Mouse (Mus musculus) lung, embryonic 14.5 days (tissue): Measurements from ENCODE around the gene Sbds. TPM values are rescaled to one million over a fixed set of nuclear protein-coding genes. Genes with fewer than 3 reads are reported as not detected.

Source experiments
- ATAC-seq: fragments of 200-750 bp; cut with Nextera tagmentation; 2 replicates; pipeline ENCODE4 v1.8.0; 2017; ENCODE audit warnings: mild to moderate bottlenecking, moderate TSS enrichment, moderate library complexity; ENCODE audit not compliant: insufficient read depth
- DNase-seq: peaks from one replicate; pipeline ENCODE4 v3.0.0-alpha.2; 2015
- H3K27ac ChIP-seq: fragments of 300-500 bp; sonication (generic); 2 replicates; pipeline ENCODE4 v1.5.1; 2014; ENCODE audit warnings: low read depth, mild to moderate bottlenecking, moderate library complexity
- H3K27me3 ChIP-seq: fragments of 300-500 bp; sonication (generic); 2 replicates; pipeline ENCODE4 v1.6.1; 2014; ENCODE audit warnings: low read length, control low read depth; ENCODE audit not compliant: insufficient read depth
- H3K36me3 ChIP-seq: fragments of 300-500 bp; sonication (generic); 2 replicates; pipeline ENCODE4 v1.6.1; 2014; ENCODE audit warnings: control low read depth; ENCODE audit not compliant: insufficient read depth
- H3K4me1 ChIP-seq: fragments of 300-500 bp; sonication (generic); 2 replicates; pipeline ENCODE4 v1.6.1; 2014; ENCODE audit warnings: antibody characterized with exemption, control low read depth; ENCODE audit not compliant: insufficient read depth
- H3K4me2 ChIP-seq: fragments of 300-500 bp; sonication (generic); 2 replicates; pipeline ENCODE4 v1.6.1; 2014; ENCODE audit warnings: mild to moderate bottlenecking
- H3K4me3 ChIP-seq: fragments of 300-500 bp; sonication (generic); 2 replicates; pipeline ENCODE4 v1.5.1; 2014; ENCODE audit warnings: low read depth, low read length
- H3K9ac ChIP-seq: fragments of 300-500 bp; sonication (generic); 2 replicates; pipeline ENCODE4 v1.6.1; 2014
- H3K9me3 ChIP-seq: fragments of 300-500 bp; sonication (generic); 2 replicates; pipeline ENCODE4 v1.6.1; 2016; ENCODE audit warnings: low read depth, low read length, control low read depth
- CTCF ChIP-seq: IDR thresholded peaks from 2 replicates; pipeline ENCODE4 v1.5.1; 2016; ENCODE audit warnings: antibody characterized with exemption, low read depth
- WGBS: fragments of 180-500 bp; shearing (Covaris S2); extraction: QIAGEN DNeasy Blood & Tissue Kit; methylation state at CpG from one replicate; pipeline ENCODE4 v1.1.7; 2014; 5-methylcytosine and 5-hydroxymethylcytosine counted together
- polyA plus RNA-seq: library from polyadenylated mRNA; unstranded; fragments of >200 nt; fragmentation: Nextera tagmentation; extraction: Ambion mirVana; gene quantifications from 2 replicates; pipeline ENCODE4 v1.2.1, GENCODE M21; 2014

Gene Sbds
- polyA plus RNA-seq, 1 experiment from 2014 or later = 50.7 TPM

GRCm38 (mm10) chr5:130203948-130204347 lies 51.4 kb downstream of the Sbds start:
- H3K4me1 ChIP-seq = no peaks in the 10 kb centered on the region
- no peak for TF ChIP-seq CTCF
- no peak overlapping the region for H3K27ac ChIP-seq
- H3K9me3 ChIP-seq = no peaks in the 10 kb centered on the region
- H3K4me3 ChIP-seq = no peak overlapping the region
- H3K9ac ChIP-seq = no peak overlapping the region
- DNase-seq = no peak
- ATAC-seq = no peak
- H3K36me3 ChIP-seq = peaks cover 43% of the 10 kb centered on the region
- H3K4me2 ChIP-seq = no peak overlapping the region
- WGBS = 76% methylated on average over 4 of the region's 4 CpGs
- H3K27me3 ChIP-seq = no peaks in the 10 kb centered on the region

- no peak for TF ChIP-seq CTCF
- Histone ChIP-seq H3K4me2 (no peak overlapping the region), H3K27me3 (no peaks in the 10 kb centered on the region), H3K36me3 (peaks cover 52% of the 10 kb centered on the region), H3K9ac (no peak overlapping the region), H3K4me3 (no peak overlapping the region), H3K4me1 (no peaks in the 10 kb centered on the region), H3K27ac (peak overlapping the region; percentile 24; the same call in 1 of the 2 replicates), H3K9me3 (no peaks in the 10 kb centered on the region)
- WGBS = 66% methylated on average over 10 of the region's 10 CpGs
- ATAC-seq = no peak
- DNase-seq = no peak
Observed at GRCm38 (mm10) chr5:130200233-130201029, 54.9 kb downstream of the Sbds start.

GRCm38 (mm10) chr5:130197981-130198380 lies 57.3 kb downstream of the Sbds start:
- DNase-seq = no peak
- no peaks in the 10 kb centered on the region for H3K27me3 ChIP-seq
- peaks cover 47% of the 10 kb centered on the region for H3K36me3 ChIP-seq
- no peak overlapping the region for H3K4me3 ChIP-seq
- H3K4me1 ChIP-seq = no peaks in the 10 kb centered on the region
- H3K9me3 ChIP-seq = no peaks in the 10 kb centered on the region
- no peak for ATAC-seq
- TF ChIP-seq CTCF = no peak
- 89% methylated on average over 7 of the region's 7 CpGs for WGBS
- H3K9ac ChIP-seq = no peak overlapping the region
- H3K27ac ChIP-seq = no peak overlapping the region
- H3K4me2 ChIP-seq = no peak overlapping the region

- Histone ChIP-seq H3K9me3 (no peaks in the 10 kb centered on the region), H3K27ac (no peak overlapping the region), H3K4me1 (no peaks in the 10 kb centered on the region), H3K27me3 (no peaks in the 10 kb centered on the region), H3K36me3 (peaks cover 47% of the 10 kb centered on the region), H3K4me3 (no peak overlapping the region), H3K9ac (no peak overlapping the region), H3K4me2 (no peak overlapping the region)
- 70% methylated on average over 3 of the region's 3 CpGs for WGBS
- DNase-seq (no peak), ATAC-seq (no peak)
- no peak for TF ChIP-seq CTCF
Observed at GRCm38 (mm10) chr5:130197454-130197853, 57.9 kb downstream of the Sbds start.

GRCm38 (mm10) chr5:130196307-130196706 lies 59.0 kb downstream of the Sbds start:
- Histone ChIP-seq H3K9ac (no peak overlapping the region), H3K4me2 (no peak overlapping the region), H3K27ac (no peak overlapping the region), H3K27me3 (no peaks in the 10 kb centered on the region), H3K4me3 (no peak overlapping the region), H3K36me3 (peaks cover 49% of the 10 kb centered on the region), H3K4me1 (no peaks in the 10 kb centered on the region), H3K9me3 (no peaks in the 10 kb centered on the region)
- WGBS = 93% methylated on average over 1 of the region's 1 CpGs
- ATAC-seq = no peak
- no peak for DNase-seq
- no peak for TF ChIP-seq CTCF

Other genes with a start within 250 kb of the Sbds start
- 23.1 and 24.3 TPM in 2 replicates for gene Asl, start 226.3 kb downstream of the Sbds start, polyA plus RNA-seq
- gene Crcp, start 226.2 kb downstream of the Sbds start, polyA plus RNA-seq = 27.5 and 28.3 TPM in 2 replicates
- gene Tpst1, start 182.2 kb downstream of the Sbds start, polyA plus RNA-seq = 76.1 and 77.3 TPM in 2 replicates
- gene Kctd7, start 110.7 kb downstream of the Sbds start, polyA plus RNA-seq = 6.1 and 7.4 TPM in 2 replicates
- 23.9 and 25.1 TPM in 2 replicates for gene Rabgef1, start 83.7 kb downstream of the Sbds start, polyA plus RNA-seq
- 42.4 and 46.6 TPM in 2 replicates for gene Tmem248, start 38.4 kb downstream of the Sbds start, polyA plus RNA-seq
- 25.2 and 27.5 TPM in 2 replicates for gene Tyw1, start 89 bp upstream of the Sbds start, polyA plus RNA-seq
- 0.05 and 0.08 TPM in 2 replicates for gene Caln1, start 113.9 kb upstream of the Sbds start, polyA plus RNA-seq
- not detected in 2 replicates for gene A330070K13Rik, start 129.1 kb upstream of the Sbds start, polyA plus RNA-seq